Mouse (Mus musculus) lung, adult 18-20 months (tissue): ENCODE data around the gene Pgap3.

Experiments
- DNase-seq, 2 experiments: peaks; one replicate each; pipeline ENCODE4 v3.0.0; 2022; ENCODE audit warnings: mixed read lengths in 2 of 2

Pgap3 gene

GRCm38 (mm10) chr11:98353651-98354211 lies 46.6 kb downstream of the Pgap3 start:
- DNase-seq, result peak; percentile 79 to 85

DNA sequence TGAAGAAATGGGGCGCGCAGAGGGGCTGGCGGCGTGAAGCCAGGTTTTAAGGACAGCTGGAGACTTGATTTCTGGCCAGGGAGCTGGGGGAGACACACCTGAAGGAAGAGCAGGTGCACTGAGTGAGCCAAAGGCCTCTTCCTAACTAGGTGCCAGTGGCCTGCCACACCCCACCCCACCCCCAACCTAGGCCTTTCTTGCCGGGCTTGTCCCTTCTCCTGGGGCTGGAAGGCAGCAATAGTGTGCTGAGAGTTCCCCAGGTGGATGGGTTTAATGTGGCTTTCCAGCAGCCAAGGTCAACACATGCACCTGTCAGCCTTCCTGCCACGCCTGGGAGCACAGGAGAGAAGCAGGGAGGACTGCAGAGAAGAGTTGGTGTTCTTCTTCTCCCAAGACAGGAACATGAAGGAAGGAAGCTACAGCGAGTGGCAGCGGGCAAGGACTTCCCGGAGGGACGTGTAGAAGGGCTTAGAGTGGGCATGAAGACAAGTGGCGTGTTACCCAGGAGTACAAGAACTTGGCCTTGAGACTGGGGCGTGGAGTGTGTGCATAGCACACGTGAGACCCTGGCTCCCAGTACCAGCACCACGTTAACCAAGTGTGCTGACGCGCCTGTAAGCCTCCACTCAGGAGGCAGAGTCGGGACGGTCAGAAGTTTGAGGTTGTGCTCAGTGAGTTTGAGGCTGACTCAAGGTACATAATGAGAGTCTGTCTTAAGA lies 47.9 kb downstream of the Pgap3 start:
- DNase-seq, result peak; percentile 63 to 76

GRCm38 (mm10) chr11:98349308-98349707 lies 51.0 kb downstream of the Pgap3 start:
- no peak for DNase-seq

DNA sequence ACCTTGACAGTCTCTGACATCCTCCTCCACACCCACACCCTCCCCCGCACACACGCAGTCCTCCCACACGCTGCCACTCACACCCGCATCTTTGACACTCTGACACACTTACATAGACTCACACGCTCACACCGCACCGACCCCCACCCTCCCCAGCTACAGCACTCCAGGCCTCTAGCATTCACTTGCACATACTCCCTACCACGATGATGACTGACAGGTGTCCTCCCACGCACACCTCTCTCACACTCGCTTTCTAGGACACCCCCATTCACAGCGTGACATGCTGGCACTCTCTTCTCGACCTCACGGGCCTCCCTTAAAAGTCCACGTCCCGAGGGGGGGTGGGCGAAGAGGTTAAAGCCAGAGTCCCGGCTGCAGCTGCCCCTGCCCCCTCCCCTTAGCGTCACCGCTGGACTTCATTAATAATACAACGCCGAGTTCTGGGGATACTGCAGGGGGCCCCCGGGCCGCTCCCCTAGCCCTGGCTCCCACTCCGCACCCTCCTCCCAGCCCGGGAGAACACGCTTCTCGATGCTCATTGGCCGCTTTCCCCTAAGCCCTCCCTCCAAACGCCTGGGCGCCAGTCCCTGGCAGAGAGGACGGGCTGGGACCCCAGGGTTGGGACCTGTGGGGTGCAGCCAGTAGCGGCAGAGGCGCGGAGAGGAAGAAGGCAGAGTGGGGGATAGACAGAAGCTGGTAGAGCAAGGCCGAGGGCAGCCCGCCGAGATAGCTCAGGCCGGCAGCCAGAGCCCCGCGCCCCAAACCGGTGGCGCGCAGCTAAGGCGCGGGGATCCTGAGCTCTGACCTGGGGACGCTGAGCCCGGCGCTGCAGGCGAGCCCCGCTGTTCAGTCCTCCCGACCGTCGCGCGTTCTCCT lies 52.0 kb downstream of the Pgap3 start, which contains the start of gene Ppp1r1b:
Gene Ppp1r1b (plus strand): TSS at position 322 of the 879 bp plus-strand sequence.
- DNase-seq, result peak; percentile 60 to 71

DNA sequence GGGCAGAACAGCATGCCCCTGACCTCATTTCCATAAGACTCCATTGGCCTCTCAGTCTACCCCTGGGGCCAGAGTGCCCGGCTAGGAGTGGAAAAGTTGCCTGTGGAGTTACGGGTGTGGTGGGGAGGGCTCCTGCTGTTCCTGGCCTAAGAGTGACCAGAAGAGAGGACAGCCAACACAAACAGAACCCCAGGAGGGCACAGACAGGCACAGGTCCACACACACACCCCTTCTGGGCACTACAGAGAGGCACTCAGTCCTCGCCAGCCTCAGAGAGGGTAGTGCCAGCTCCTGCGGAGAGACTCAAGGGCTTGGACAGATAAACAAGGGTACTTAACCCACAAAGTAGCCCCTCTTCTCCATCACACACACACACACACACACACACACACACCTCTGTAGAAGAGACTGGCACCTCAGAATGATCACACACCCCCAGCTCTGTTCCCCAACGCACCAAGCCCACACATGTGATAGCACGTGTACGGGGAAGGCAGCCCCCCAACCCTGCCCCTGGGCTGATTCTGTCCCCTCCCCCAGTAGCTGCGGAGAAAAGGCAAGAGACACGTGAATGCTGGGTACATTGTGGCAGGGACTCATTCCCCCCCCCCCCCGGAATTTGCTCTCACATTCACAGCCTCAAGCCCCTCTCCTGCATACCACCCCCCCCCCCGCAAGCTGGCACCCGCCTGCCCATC lies 52.8 kb downstream of the Pgap3 start:
- DNase-seq, result peak; percentile 59 to 79

DNA sequence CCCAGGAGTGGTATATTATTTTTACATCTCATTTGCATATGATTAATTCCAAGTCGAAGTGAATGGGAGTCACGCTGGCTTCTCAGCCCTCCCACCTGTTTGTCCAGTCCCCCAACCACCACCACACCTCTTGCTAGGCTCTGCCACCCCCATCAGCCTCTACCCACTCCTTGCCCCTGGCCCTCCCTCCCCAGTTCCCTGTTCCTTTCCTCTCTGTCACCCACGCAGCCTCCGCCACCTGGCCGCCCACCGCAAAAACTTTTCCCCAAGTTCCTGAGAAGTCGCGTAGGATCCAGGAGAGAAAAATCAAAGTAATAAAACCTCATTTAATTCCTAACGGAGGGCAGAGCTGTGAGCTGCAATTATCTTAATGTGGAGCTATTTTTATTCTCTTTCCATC lies 54.1 kb downstream of the Pgap3 start:
- no peak for DNase-seq

DNA sequence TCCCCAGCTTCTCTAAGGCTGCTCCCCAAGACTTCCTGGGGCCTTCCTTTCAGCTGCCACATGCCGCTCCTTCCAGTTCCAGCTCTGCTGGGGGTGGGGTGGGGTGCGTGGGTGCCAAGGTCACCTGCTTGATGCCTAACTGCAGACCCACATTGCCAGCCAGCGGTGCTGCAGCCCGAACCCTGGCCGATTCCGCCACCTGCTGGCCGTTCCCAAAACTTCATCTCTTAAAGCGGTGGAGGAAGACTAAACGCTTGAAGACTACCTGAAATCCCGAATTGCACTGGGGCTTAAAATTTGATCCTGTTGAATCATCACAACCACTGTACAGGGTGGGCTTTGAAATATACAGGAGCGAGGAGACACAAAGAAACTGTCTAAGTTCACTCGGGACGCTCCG lies 55.0 kb downstream of the Pgap3 start:
- peak; percentile 81 to 85 for DNase-seq

GRCm38 (mm10) chr11:98342000-98342945 lies 58.0 kb downstream of the Pgap3 start:
- peak; percentile 90 to 92 for DNase-seq

- DNase-seq, result no peak
Observed at GRCm38 (mm10) chr11:98341174-98341573, 59.1 kb downstream of the Pgap3 start.

GRCm38 (mm10) chr11:98340597-98340996 lies 59.7 kb downstream of the Pgap3 start:
- no peak for DNase-seq

DNA sequence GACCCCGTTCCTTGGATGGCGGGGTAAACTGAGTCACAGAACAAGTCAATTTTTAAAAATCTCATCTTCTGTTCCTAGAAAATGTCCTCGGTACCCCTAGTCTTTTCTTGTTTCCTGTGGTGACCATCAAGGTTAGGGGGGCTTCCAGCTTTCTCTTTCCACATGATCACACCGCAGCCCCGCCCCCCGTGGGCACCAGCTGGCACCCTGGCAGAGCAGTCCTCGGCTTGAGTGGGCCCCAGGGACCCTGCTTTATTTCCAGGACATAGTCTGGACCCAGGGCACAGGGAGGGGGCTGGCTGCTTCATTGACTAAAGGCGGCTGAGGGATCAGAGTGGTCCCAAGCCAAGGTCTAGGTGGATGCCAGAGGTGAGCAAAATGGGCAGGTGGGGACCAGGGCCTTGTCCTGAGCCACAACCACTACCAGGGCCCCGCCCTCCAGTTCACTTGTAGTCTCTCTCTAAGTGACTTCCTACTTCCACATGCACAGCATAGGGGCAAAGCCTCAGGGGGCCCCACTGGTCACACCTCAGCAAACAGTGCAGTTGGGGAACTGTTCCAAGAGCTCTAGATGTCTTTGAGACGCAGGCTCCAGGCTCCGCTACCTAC lies 60.5 kb downstream of the Pgap3 start:
- DNase-seq, result no peak

GRCm38 (mm10) chr11:98339071-98339501 lies 61.2 kb downstream of the Pgap3 start:
- DNase-seq, result no peak
